Mouse (Mus musculus) G1E (cell line): ENCODE results near the gene Atf3. TPM values are rescaled to one million over a fixed set of nuclear protein-coding genes. Genes with fewer than 3 reads are reported as not detected.

Source experiments
- ATAC-seq: 2 replicates; pipeline ENCODE4 v1.8.0; 2016; ENCODE audit warnings: mild to moderate bottlenecking; ENCODE audit not compliant: insufficient number of reproducible peaks, poor library complexity, low FRiP score, severe bottlenecking; ENCODE audit errors: extremely low read depth
- DNase-seq: peaks from one replicate; pipeline ENCODE4 v3.0.0; 2012; ENCODE audit warnings: low spot score
- H3K27me3 ChIP-seq: 2 replicates; pipeline ENCODE4 v1.6.1; 2012; ENCODE audit warnings: mild to moderate bottlenecking, low read length, inconsistent platforms; ENCODE audit not compliant: insufficient read depth
- H3K36me3 ChIP-seq: replicated peaks from 2 replicates; pipeline ENCODE3; 2012; ENCODE audit warnings: mild to moderate bottlenecking, inconsistent platforms
- H3K4me1 ChIP-seq: 2 replicates; pipeline ENCODE4 v1.6.1; 2012; ENCODE audit warnings: low read depth, low read length, inconsistent platforms, mixed read lengths; ENCODE audit not compliant: insufficient read depth
- H3K4me3 ChIP-seq: 2 replicates; pipeline ENCODE4 v1.5.1; 2012; ENCODE audit warnings: low read depth, mild to moderate bottlenecking, inconsistent platforms, low read length, moderate library complexity, mixed read lengths
- H3K9me3 ChIP-seq: replicated peaks from 2 replicates; pipeline ENCODE4 v1.6.1; 2012; ENCODE audit warnings: inconsistent platforms
- CTCF ChIP-seq: IDR thresholded peaks from 2 replicates; pipeline ENCODE4 v1.5.1; 2012; ENCODE audit warnings: low read depth, low read length, inconsistent platforms, mixed read lengths
- GATA1 ChIP-seq: IDR thresholded peaks from 2 replicates; pipeline ENCODE4 v1.6.1; 2012; ENCODE audit warnings: borderline replicate concordance, low read length, inconsistent platforms, mixed read lengths
- GATA2 ChIP-seq: IDR thresholded peaks from 2 replicates; pipeline ENCODE4 v1.6.1; 2012; ENCODE audit warnings: low read depth, low read length, inconsistent platforms, borderline replicate concordance
- POLR2AphosphoS5 ChIP-seq: IDR thresholded peaks from 2 replicates; pipeline ENCODE4 v1.6.1; 2012; ENCODE audit warnings: low read depth, low read length, inconsistent platforms; ENCODE audit not compliant: insufficient replicate concordance
- TAL1 ChIP-seq: conservative IDR thresholded peaks from 2 replicates; pipeline ENCODE4 v1.6.1; 2012; ENCODE audit warnings: low read depth, low read length, inconsistent platforms, mixed read lengths
- polyA plus RNA-seq: library from polyadenylated mRNA; stranded (reverse); fragments of >175 nt; gene quantifications from 2 replicates; pipeline ENCODE4 v1.2.3, GENCODE M21; 2012
- total RNA-seq, 2 experiments: library from RNA; stranded (forward) in 1 of 2; stranded (reverse) in 1 of 2; fragments of 200-1000 nt in 1 of 2; fragments of >200 nt in 1 of 2; fragmentation: Nextera tagmentation in 1 of 2; gene quantifications; 2 replicates each; pipeline ENCODE4 v1.2.3; 2014 to 2017

Gene Atf3
- total and polyA plus RNA-seq, 3 experiments, result 0.16 TPM; not detected in 2

DNA sequence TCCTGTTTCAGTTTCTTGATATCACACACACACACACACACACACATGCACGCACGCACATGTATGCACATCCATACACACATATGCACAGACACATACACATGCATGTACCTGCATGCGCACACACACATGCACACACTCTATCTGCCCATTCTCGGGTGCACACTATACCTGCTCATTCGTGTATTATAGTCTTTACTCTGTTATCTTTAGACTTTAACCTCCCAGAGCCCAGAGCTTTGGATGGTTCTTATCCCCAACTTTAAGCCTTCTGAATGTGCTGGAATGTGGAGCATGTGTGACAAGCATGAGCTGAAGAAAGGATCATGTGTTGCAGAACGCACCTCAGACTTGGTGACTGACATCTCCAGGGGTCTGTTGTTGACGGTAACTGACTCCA is 41.0 kb downstream of the Atf3 start:
- peaks cover 42% of the 10 kb centered on the region for H3K27me3 ChIP-seq
- DNase-seq, result no peak
- H3K4me3 ChIP-seq, result no peak overlapping the region
- no peak for TF ChIP-seq CTCF
- TF ChIP-seq TAL1, result no peak
- no peak for TF ChIP-seq POLR2AphosphoS5
- no peak for TF ChIP-seq GATA2
- TF ChIP-seq GATA1, result no peak
- no peaks in the 10 kb centered on the region for H3K4me1 ChIP-seq
- no peaks in the 10 kb centered on the region for H3K9me3 ChIP-seq
- no peaks in the 10 kb centered on the region for H3K36me3 ChIP-seq
- ATAC-seq, result no peak

- TF ChIP-seq GATA2 (no peak), TAL1 (no peak), POLR2AphosphoS5 (no peak), CTCF (no peak), GATA1 (no peak)
- peaks cover 24% of the 10 kb centered on the region for H3K27me3 ChIP-seq
- ATAC-seq, result no peak
- no peaks in the 10 kb centered on the region for H3K4me1 ChIP-seq
- DNase-seq, result no peak
- H3K36me3 ChIP-seq, result no peaks in the 10 kb centered on the region
- H3K9me3 ChIP-seq, result no peaks in the 10 kb centered on the region
- H3K4me3 ChIP-seq, result no peak overlapping the region
Observed at GRCm38 (mm10) chr1:191172487-191172886, 45.4 kb downstream of the Atf3 start.

DNA sequence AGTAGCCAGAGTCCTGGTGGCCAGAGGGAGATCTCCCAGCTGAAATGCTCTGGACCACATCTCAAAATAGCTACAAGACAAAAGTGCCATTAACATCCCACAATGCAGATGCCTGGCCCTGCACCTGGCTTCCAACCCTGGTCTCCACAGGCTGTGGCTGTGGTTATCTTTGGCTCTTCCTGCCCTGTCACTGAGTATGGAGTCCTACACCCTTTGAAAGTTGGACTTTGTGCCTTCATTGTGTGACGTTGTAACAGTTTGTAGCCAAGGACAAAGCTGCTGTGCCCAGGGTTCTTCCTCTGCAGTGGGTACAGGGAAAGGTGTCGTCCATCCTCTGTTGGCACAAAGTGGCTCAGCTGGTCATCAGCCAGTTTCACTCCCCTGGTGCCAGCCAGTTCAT is 47.4 kb downstream of the Atf3 start:
- ATAC-seq, result no peak
- no peaks in the 10 kb centered on the region for H3K9me3 ChIP-seq
- H3K4me3 ChIP-seq, result no peak overlapping the region
- no peaks in the 10 kb centered on the region for H3K36me3 ChIP-seq
- no peaks in the 10 kb centered on the region for H3K4me1 ChIP-seq
- peaks cover 20% of the 10 kb centered on the region for H3K27me3 ChIP-seq
- no peak for TF ChIP-seq POLR2AphosphoS5
- TF ChIP-seq TAL1, result no peak
- TF ChIP-seq GATA1, result no peak
- no peak for TF ChIP-seq GATA2
- TF ChIP-seq CTCF, result no peak
- no peak for DNase-seq

DNA sequence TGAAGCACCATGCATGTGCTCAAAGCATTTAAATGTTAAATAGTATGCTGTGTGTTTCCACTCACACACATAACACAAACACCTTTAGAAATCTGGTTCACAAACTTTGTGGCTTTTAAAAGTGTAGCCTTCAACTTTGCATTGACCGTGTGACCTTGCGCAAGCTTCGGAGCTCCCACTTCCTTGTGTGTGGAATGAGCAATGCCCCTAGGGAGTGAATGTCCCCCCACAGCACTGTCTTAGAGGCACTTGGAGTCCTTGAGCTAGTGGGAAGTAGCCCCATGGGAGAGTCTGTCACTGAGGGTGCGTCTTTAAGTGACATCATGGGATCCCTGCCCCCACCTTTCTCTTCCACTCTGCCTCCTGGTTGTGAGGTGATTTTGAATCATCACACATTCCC is 51.6 kb downstream of the Atf3 start:
- DNase-seq, result no peak
- ATAC-seq, result no peak
- no peak for TF ChIP-seq GATA2
- no peak for TF ChIP-seq GATA1
- Histone ChIP-seq H3K36me3 (no peaks in the 10 kb centered on the region), H3K27me3 (peaks cover 18% of the 10 kb centered on the region; the same call in 1 of the 2 replicates), H3K4me3 (no peak overlapping the region), H3K9me3 (no peaks in the 10 kb centered on the region), H3K4me1 (no peaks in the 10 kb centered on the region)

DNA sequence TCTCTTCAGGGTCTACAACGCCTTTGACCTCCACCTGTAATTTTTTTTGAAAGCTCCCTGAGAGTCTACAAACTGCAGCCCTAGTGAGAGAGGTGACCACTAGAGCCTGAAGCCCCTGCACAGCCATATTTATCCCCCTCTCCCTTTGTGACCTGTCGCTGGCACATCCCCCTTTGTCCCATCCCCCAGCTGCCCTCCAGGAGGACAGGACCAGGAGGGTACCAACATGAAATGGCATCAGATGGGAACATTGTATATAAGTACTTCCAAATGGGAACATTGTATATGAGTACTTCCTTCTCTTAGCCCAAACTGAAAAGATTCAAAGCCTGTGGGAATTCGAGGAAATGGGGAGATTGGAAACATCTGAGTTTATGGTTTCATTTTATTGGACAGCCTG is 53.1 kb downstream of the Atf3 start, which contains the start of gene Fam71a:
Fam71a (minus strand) TSS at position 101 of the 400 bp plus-strand sequence.
- no peak for DNase-seq
- H3K4me3 ChIP-seq, result no peak within 1 kb of the TSS
- ATAC-seq, result no peak
- no peaks in the 10 kb centered on the region for H3K36me3 ChIP-seq
- no peaks in the 10 kb centered on the region for H3K9me3 ChIP-seq
- peaks cover 11% of the 10 kb centered on the region; the same call in 1 of the 2 replicates for H3K27me3 ChIP-seq
- no peaks in the 10 kb centered on the region for H3K4me1 ChIP-seq
- TF ChIP-seq GATA1 (no peak), POLR2AphosphoS5 (no peak), GATA2 (no peak), CTCF (no peak), TAL1 (no peak)

DNA sequence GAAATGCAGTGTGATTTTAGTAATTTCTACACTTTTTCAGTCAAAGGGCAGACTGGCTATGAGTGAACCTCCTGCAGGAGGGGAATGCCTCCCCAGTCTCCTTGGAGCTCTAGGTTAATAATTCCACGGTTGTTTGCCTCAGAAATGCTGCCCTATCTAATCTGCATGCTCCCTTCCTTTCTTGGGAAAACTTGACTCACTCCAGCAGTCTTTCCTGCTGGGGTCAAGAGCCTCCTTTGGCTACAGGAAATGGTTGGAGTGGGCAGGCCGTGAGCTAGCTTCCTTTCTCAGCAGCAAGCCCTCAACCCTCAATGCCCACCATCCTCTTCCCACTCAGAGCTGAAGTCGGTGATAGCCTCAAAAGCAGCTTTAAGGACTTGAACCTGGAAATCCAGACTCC is 63.5 kb downstream of the Atf3 start:
- peaks cover 9% of the 10 kb centered on the region for H3K4me1 ChIP-seq
- TF ChIP-seq GATA2 (no peak), POLR2AphosphoS5 (no peak), CTCF (no peak), TAL1 (no peak), GATA1 (no peak)

GRCm38 (mm10) chr1:191153052-191153451 is 64.8 kb downstream of the Atf3 start:
- Histone ChIP-seq H3K36me3 (no peaks in the 10 kb centered on the region), H3K27me3 (peaks cover 14% of the 10 kb centered on the region), H3K9me3 (no peaks in the 10 kb centered on the region), H3K4me1 (peaks cover 9% of the 10 kb centered on the region), H3K4me3 (no peak overlapping the region)
- ATAC-seq (no peak), DNase-seq (peak; percentile 61)
- TF ChIP-seq TAL1, result no peak
- no peak for TF ChIP-seq GATA2
- peak; percentile 96 for TF ChIP-seq CTCF

More for the DNA sequence above, 63.5 kb downstream of the Atf3 start:
- H3K9me3 ChIP-seq, result no peaks in the 10 kb centered on the region
- no peak overlapping the region for H3K4me3 ChIP-seq
- peaks cover 14% of the 10 kb centered on the region for H3K27me3 ChIP-seq
- no peaks in the 10 kb centered on the region for H3K36me3 ChIP-seq
- DNase-seq (no peak), ATAC-seq (no peak)
